Mouse (Mus musculus): ENCODE measurements around the gene Nufip2.
"Not testable (repeated sequence)": the region's sequence is repeated elsewhere in the genome, so short reads cannot be mapped to it uniquely, and the experiment has no call there.

Gene Nufip2

GRCm38 (mm10) chr11:77685383-77686265 lies at the start of gene Nufip2:
Nufip2 (plus strand) TSS chr11:77686155.
- in situ Hi-C loops (cut with MboI; ENCODE audit: low pct_unique_long_range_greater_than_20kb in 1 of 2, low sequenced_read_pairs in 2 of 2, unreplicated experiment in 1 of 2), result no loop called here

- in situ Hi-C loops (cut with MboI; ENCODE audit: low pct_unique_long_range_greater_than_20kb in 1 of 2, low sequenced_read_pairs in 2 of 2, unreplicated experiment in 1 of 2), result no loop called here
These were observed 44.6 kb upstream of the Nufip2 start for GRCm38 (mm10) chr11:77641390-77641789.

- in situ Hi-C loops (cut with MboI; ENCODE audit: low pct_unique_long_range_greater_than_20kb in 1 of 2, low sequenced_read_pairs in 2 of 2, unreplicated experiment in 1 of 2), result no loop called here
These were observed 40.5 kb upstream of the Nufip2 start for GRCm38 (mm10) chr11:77645481-77645880.

GRCm38 (mm10) chr11:77648878-77649277 lies 37.1 kb upstream of the Nufip2 start:
- in situ Hi-C loops (cut with MboI; ENCODE audit: low pct_unique_long_range_greater_than_20kb in 1 of 2, low sequenced_read_pairs in 2 of 2, unreplicated experiment in 1 of 2), result no loop called here

GRCm38 (mm10) chr11:77652484-77652883 lies 33.5 kb upstream of the Nufip2 start:
- in situ Hi-C loops (cut with MboI; ENCODE audit: low pct_unique_long_range_greater_than_20kb in 1 of 2, low sequenced_read_pairs in 2 of 2, unreplicated experiment in 1 of 2), result no loop called here

- in situ Hi-C loops (cut with MboI; ENCODE audit: low pct_unique_long_range_greater_than_20kb in 1 of 2, low sequenced_read_pairs in 2 of 2, unreplicated experiment in 1 of 2), result not testable (repeated sequence)
These were observed 32.4 kb upstream of the Nufip2 start for GRCm38 (mm10) chr11:77653406-77654190.

GRCm38 (mm10) chr11:77659986-77660385 lies 26.0 kb upstream of the Nufip2 start:
- in situ Hi-C loops (cut with MboI; ENCODE audit: low pct_unique_long_range_greater_than_20kb in 1 of 2, low sequenced_read_pairs in 2 of 2, unreplicated experiment in 1 of 2), result no loop called here

- in situ Hi-C loops (cut with MboI; ENCODE audit: low pct_unique_long_range_greater_than_20kb in 1 of 2, low sequenced_read_pairs in 2 of 2, unreplicated experiment in 1 of 2), result no loop called here
These were observed 22.3 kb upstream of the Nufip2 start for GRCm38 (mm10) chr11:77663639-77664038.

- in situ Hi-C loops (cut with MboI; ENCODE audit: low pct_unique_long_range_greater_than_20kb in 1 of 2, low sequenced_read_pairs in 2 of 2, unreplicated experiment in 1 of 2), result no loop called here
These were observed 21.9 kb upstream of the Nufip2 start for GRCm38 (mm10) chr11:77664046-77664445.

- in situ Hi-C loops (cut with MboI; ENCODE audit: low pct_unique_long_range_greater_than_20kb in 1 of 2, low sequenced_read_pairs in 2 of 2, unreplicated experiment in 1 of 2), result not testable (repeated sequence)
These were observed 20.6 kb upstream of the Nufip2 start for GRCm38 (mm10) chr11:77665384-77665783.

- in situ Hi-C loops (cut with MboI; ENCODE audit: low pct_unique_long_range_greater_than_20kb in 1 of 2, low sequenced_read_pairs in 2 of 2, unreplicated experiment in 1 of 2), result not testable (repeated sequence)
These were observed 19.2 kb upstream of the Nufip2 start for GRCm38 (mm10) chr11:77666766-77667165.

GRCm38 (mm10) chr11:77672746-77673145 lies 13.2 kb upstream of the Nufip2 start:
- in situ Hi-C loops (cut with MboI; ENCODE audit: low pct_unique_long_range_greater_than_20kb in 1 of 2, low sequenced_read_pairs in 2 of 2, unreplicated experiment in 1 of 2), result no loop called here

GRCm38 (mm10) chr11:77673428-77673991 lies 12.4 kb upstream of the Nufip2 start:
- in situ Hi-C loops (cut with MboI; ENCODE audit: low pct_unique_long_range_greater_than_20kb in 1 of 2, low sequenced_read_pairs in 2 of 2, unreplicated experiment in 1 of 2), result no loop called here

- in situ Hi-C loops (cut with MboI; ENCODE audit: low pct_unique_long_range_greater_than_20kb in 1 of 2, low sequenced_read_pairs in 2 of 2, unreplicated experiment in 1 of 2), result no loop called here
These were observed 5.9 kb upstream of the Nufip2 start for GRCm38 (mm10) chr11:77680018-77680417.

GRCm38 (mm10) chr11:77684896-77685295 lies 1.1 kb upstream of the Nufip2 start:
- in situ Hi-C loops (cut with MboI; ENCODE audit: low pct_unique_long_range_greater_than_20kb in 1 of 2, low sequenced_read_pairs in 2 of 2, unreplicated experiment in 1 of 2), result no loop called here

- in situ Hi-C loops (cut with MboI; ENCODE audit: low pct_unique_long_range_greater_than_20kb in 1 of 2, low sequenced_read_pairs in 2 of 2, unreplicated experiment in 1 of 2), result no loop called here
These were observed 438 bp downstream of the Nufip2 start for GRCm38 (mm10) chr11:77686346-77686840.

- in situ Hi-C loops (cut with MboI; ENCODE audit: low pct_unique_long_range_greater_than_20kb in 1 of 2, low sequenced_read_pairs in 2 of 2, unreplicated experiment in 1 of 2), result no loop called here
These were observed 1.0 kb downstream of the Nufip2 start for GRCm38 (mm10) chr11:77686841-77687540.

GRCm38 (mm10) chr11:77687541-77688131 lies 1.7 kb downstream of the Nufip2 start:
- in situ Hi-C loops (cut with MboI; ENCODE audit: low pct_unique_long_range_greater_than_20kb in 1 of 2, low sequenced_read_pairs in 2 of 2, unreplicated experiment in 1 of 2), result no loop called here

Measured in mouse embryonic stem cell (cell line).